Mouse (Mus musculus) bone marrow, adult 2 months (tissue): ENCODE data around the gene Anks1b.

Experiments used
- CTCF ChIP-seq: fragments of 200-500 bp; IDR thresholded peaks from 2 replicates; pipeline ENCODE4 v1.5.1; 2011; ENCODE audit warnings: low read length, control low read depth; ENCODE audit not compliant: control insufficient read depth, insufficient read depth
- POLR2A ChIP-seq: fragments of 200-500 bp; IDR thresholded peaks from 2 replicates; pipeline ENCODE4 v1.6.1; 2011; ENCODE audit warnings: low read depth, mild to moderate bottlenecking, control low read depth, low read length, borderline replicate concordance; ENCODE audit not compliant: control insufficient read depth

GRCm38 (mm10) chr10:90081630-90082029, 208.3 kb downstream of the Anks1b start:
- TF ChIP-seq CTCF = no peak
- no peak for TF ChIP-seq POLR2A
